Mouse (Mus musculus) CH12.LX (cell line): ENCODE measurements around the gene Slc16a3. TPM values are rescaled to one million over a fixed set of nuclear protein-coding genes. Genes with fewer than 3 reads are reported as not detected.

ENCODE experiments used
- DNase-seq: peaks from one replicate; pipeline ENCODE4 v3.0.0-alpha.2; 2013; ENCODE audit errors: extremely low read depth
- H3K27ac ChIP-seq: 2 replicates; pipeline ENCODE4 v1.5.1; 2012; ENCODE audit warnings: low read depth, mild to moderate bottlenecking, control low read depth, moderate library complexity; ENCODE audit not compliant: insufficient read depth
- H3K27me3 ChIP-seq: replicated peaks from 2 replicates; pipeline ENCODE3; 2012; ENCODE audit warnings: inconsistent platforms
- H3K36me3 ChIP-seq, 2 experiments: replicated peaks in 1 of 2; 2 replicates each; pipeline versions ENCODE3 to v1.6.1; 2012; ENCODE audit warnings: inconsistent platforms in 1 of 2, low read length in 1 of 2, mild to moderate bottlenecking in 1 of 2, mixed read lengths in 1 of 2, moderate library complexity in 1 of 2; ENCODE audit not compliant: control insufficient read depth in 1 of 2, insufficient read depth in 1 of 2
- H3K4me1 ChIP-seq, 2 experiments: 2 replicates each; pipeline ENCODE4 v1.6.1; 2012; ENCODE audit warnings: inconsistent platforms in 1 of 2, moderate library complexity in 1 of 2; ENCODE audit not compliant: insufficient read depth in 2 of 2, control insufficient read depth in 1 of 2
- H3K4me2 ChIP-seq: 2 replicates; pipeline ENCODE4 v1.6.1; 2012; ENCODE audit warnings: low read depth, mild to moderate bottlenecking, control low read depth; ENCODE audit not compliant: poor library complexity, insufficient read depth, severe bottlenecking
- H3K4me3 ChIP-seq, 3 experiments: fragments of 150-350 bp in 1 of 3; sonication (generic) in 1 of 3; replicated peaks in 1 of 3; 2 replicates each; pipeline versions ENCODE3 to v1.5.1; 2011 to 2012; ENCODE audit warnings: low read depth in 2 of 3, low read length in 2 of 3, mild to moderate bottlenecking in 2 of 3, moderate library complexity in 2 of 3, control low read depth in 1 of 3, improper control_type of control experiment in 1 of 3, inconsistent platforms in 1 of 3, mixed read lengths in 1 of 3; ENCODE audit not compliant: poor library complexity in 1 of 3
- H3K79me2 ChIP-seq: replicated peaks from 2 replicates; pipeline ENCODE4 v1.6.1; 2012; ENCODE audit warnings: mild to moderate bottlenecking, moderate library complexity; ENCODE audit not compliant: control insufficient read depth, poor library complexity, insufficient read depth, severe bottlenecking; ENCODE audit errors: extremely low read depth
- H3K9ac ChIP-seq: 2 replicates; pipeline ENCODE4 v1.6.1; 2012; ENCODE audit warnings: low read depth, mild to moderate bottlenecking, control low read depth, moderate library complexity; ENCODE audit not compliant: insufficient read depth
- H3K9me3 ChIP-seq: replicated peaks from 2 replicates; pipeline ENCODE3; 2012; ENCODE audit warnings: low read length, inconsistent platforms, mixed read lengths
- CHD2 ChIP-seq: IDR thresholded peaks from 2 replicates; pipeline ENCODE4 v1.6.1; 2011; ENCODE audit warnings: low read length, improper control_type of control experiment
- E2F4 ChIP-seq: IDR thresholded peaks from 2 replicates; pipeline ENCODE4 v1.6.1; 2011; ENCODE audit warnings: low read depth, low read length, improper control_type of control experiment; ENCODE audit not compliant: insufficient replicate concordance
- HCFC1 ChIP-seq: IDR thresholded peaks from 2 replicates; pipeline ENCODE4 v1.6.1; 2012; ENCODE audit warnings: low read depth, mild to moderate bottlenecking, inconsistent platforms, low read length, improper control_type of control experiment
- IRF4 ChIP-seq: IDR thresholded peaks from 2 replicates; pipeline ENCODE4 v1.6.1; 2014; ENCODE audit warnings: low read depth, mild to moderate bottlenecking, inconsistent platforms, low read length, improper control_type of control experiment
- JUND ChIP-seq: conservative IDR thresholded peaks from 2 replicates; pipeline ENCODE4 v1.6.1; 2011; ENCODE audit warnings: low read depth, low read length, improper control_type of control experiment
- MAFK ChIP-seq: IDR thresholded peaks from 2 replicates; pipeline ENCODE4 v1.6.1; 2011; ENCODE audit warnings: low read length, improper control_type of control experiment; ENCODE audit not compliant: insufficient replicate concordance
- MAX ChIP-seq: IDR thresholded peaks from 2 replicates; pipeline ENCODE4 v1.6.1; 2011; ENCODE audit warnings: low read length, improper control_type of control experiment
- MAZ ChIP-seq: IDR thresholded peaks from 2 replicates; pipeline ENCODE4 v1.6.1; 2012; ENCODE audit warnings: low read depth, mild to moderate bottlenecking, inconsistent platforms, low read length, improper control_type of control experiment, moderate library complexity
- MYC ChIP-seq: IDR thresholded peaks from 2 replicates; pipeline ENCODE4 v1.6.1; 2011; ENCODE audit warnings: low read depth, mild to moderate bottlenecking, improper control_type of control experiment, low read length
- PAX5 ChIP-seq: IDR thresholded peaks from 2 replicates; pipeline ENCODE4 v1.6.1; 2012; ENCODE audit warnings: low read length, inconsistent platforms, mixed read lengths
- POLR2A ChIP-seq: IDR thresholded peaks from 2 replicates; pipeline ENCODE4 v1.6.1; 2011; ENCODE audit warnings: low read depth, mild to moderate bottlenecking, improper control_type of control experiment, low read length
- RAD21 ChIP-seq: IDR thresholded peaks from 2 replicates; pipeline ENCODE4 v1.6.1; 2011; ENCODE audit warnings: low read depth, mild to moderate bottlenecking, low read length, improper control_type of control experiment, moderate library complexity
- SIN3A ChIP-seq: IDR thresholded peaks from 2 replicates; pipeline ENCODE4 v1.6.1; 2012; ENCODE audit warnings: low read length, improper control_type of control experiment, inconsistent platforms
- SMC3 ChIP-seq: IDR thresholded peaks from 2 replicates; pipeline ENCODE4 v1.6.1; 2011; ENCODE audit warnings: low read depth, low read length, improper control_type of control experiment
- TBP ChIP-seq: conservative IDR thresholded peaks from 2 replicates; pipeline ENCODE4 v1.6.1; 2011; ENCODE audit warnings: low read depth, low read length, improper control_type of control experiment
- TCF12 ChIP-seq: IDR thresholded peaks from 2 replicates; pipeline ENCODE4 v1.6.1; 2014; ENCODE audit warnings: low read depth, mild to moderate bottlenecking, inconsistent platforms, low read length, improper control_type of control experiment
- UBTF ChIP-seq: IDR thresholded peaks from 2 replicates; pipeline ENCODE4 v1.6.1; 2012; ENCODE audit warnings: low read depth, mild to moderate bottlenecking, inconsistent platforms, low read length, improper control_type of control experiment, moderate library complexity
- USF1 ChIP-seq: IDR thresholded peaks from 2 replicates; pipeline ENCODE4 v1.6.1; 2014; ENCODE audit warnings: low read depth, mild to moderate bottlenecking, inconsistent platforms, low read length, improper control_type of control experiment
- ZC3H11A ChIP-seq: IDR thresholded peaks from 2 replicates; pipeline ENCODE4 v1.6.1; 2012; ENCODE audit warnings: low read depth, mild to moderate bottlenecking, inconsistent platforms, low read length, improper control_type of control experiment
- ZKSCAN1 ChIP-seq: IDR thresholded peaks from 2 replicates; pipeline ENCODE4 v1.6.1; 2012; ENCODE audit warnings: low read depth, inconsistent platforms, low read length, improper control_type of control experiment, borderline replicate concordance
- ZMIZ1 ChIP-seq: IDR thresholded peaks from 2 replicates; pipeline ENCODE4 v1.6.1; 2012; ENCODE audit warnings: low read depth, mild to moderate bottlenecking, inconsistent platforms, low read length, improper control_type of control experiment
- ZNF384 ChIP-seq: IDR thresholded peaks from 2 replicates; pipeline ENCODE4 v1.6.1; 2012; ENCODE audit warnings: low read depth, low read length, improper control_type of control experiment, inconsistent platforms
- dilution Hi-C: fragments of 300-500 bp; cut with MboI; formaldehyde crosslinking; loops from 2 replicates; pipeline ENCODE4 v1.14.3; 2020; ENCODE audit warnings: low sequenced_read_pairs; ENCODE audit not compliant: extremely low pct_unique_long_range_greater_than_20kb, extremely low pct_ligation_motif_present
- in situ Hi-C: fragments of 300-500 bp; cut with MboI; formaldehyde crosslinking; loops from 3 replicates; pipeline ENCODE4 v1.14.3; 2019; ENCODE audit warnings: low sequenced_read_pairs, low pct_ligation_motif_present, low pct_unique_long_range_greater_than_20kb, mixed read lengths
- polyA plus RNA-seq: library from polyadenylated mRNA; unstranded; fragments of >175 nt; gene quantifications from 2 replicates; pipeline ENCODE4 v1.2.1, GENCODE M21; 2012; ENCODE audit warnings: low read depth; ENCODE audit not compliant: insufficient read length
- total RNA-seq, 2 experiments: library from RNA; depleted of rRNA; stranded (reverse); fragments of 300-350 nt in 1 of 2; fragments of >200 nt in 1 of 2; gene quantifications; 2 replicates each; pipeline ENCODE4 v1.2.3; 2012 to 2014

Gene Slc16a3
- total and polyA plus RNA-seq, 3 experiments, result 9.7 to 388 (median 130) TPM

- in situ Hi-C loops (no loop called here), dilution Hi-C loops (no loop called here)
- no peak overlapping the region for H3K27ac ChIP-seq
- no peak for DNase-seq
- H3K36me3 ChIP-seq, result peaks cover 84 to 100% of the 10 kb centered on the region in 2 experiments
- H3K9me3 ChIP-seq, result no peaks in the 10 kb centered on the region
- H3K79me2 ChIP-seq, result no peaks in the 10 kb centered on the region
- no peak overlapping the region for H3K4me3 ChIP-seq
- no peak for TF ChIP-seq RAD21
- TF ChIP-seq ZKSCAN1, result no peak
- no peak for TF ChIP-seq IRF4
- TF ChIP-seq ZC3H11A, result no peak
- no peak for TF ChIP-seq MAFK
- TF ChIP-seq MYC, result no peak
- TF ChIP-seq USF1, result no peak
- peak; percentile 34; the same call in 1 of the 2 replicates for TF ChIP-seq POLR2A
- no peak for TF ChIP-seq TBP
- TF ChIP-seq, all 38 proteins: peak for 1
- H3K4me1 ChIP-seq, result no peaks in the 10 kb centered on the region
- no peak overlapping the region for H3K4me2 ChIP-seq
- H3K9ac ChIP-seq, result no peak overlapping the region
- no peaks in the 10 kb centered on the region for H3K27me3 ChIP-seq
Observed at GRCm38 (mm10) chr11:120962909-120963308, 14.6 kb downstream of the Slc16a3 start.

GRCm38 (mm10) chr11:120964195-120965157, 16.2 kb downstream of the Slc16a3 start:
- H3K27me3 ChIP-seq, result no peaks in the 10 kb centered on the region
- in situ Hi-C loops (no loop called here), dilution Hi-C loops (no loop called here)
- no peak for TF ChIP-seq USF1
- no peak for TF ChIP-seq ZNF384
- TF ChIP-seq MAZ, result no peak
- no peak for TF ChIP-seq JUND
- TF ChIP-seq ZMIZ1, result no peak
- TF ChIP-seq IRF4, result no peak
- TF ChIP-seq SIN3A, result no peak
- no peak for TF ChIP-seq TCF12
- no peak for TF ChIP-seq E2F4
- no peak for TF ChIP-seq SMC3
- TF ChIP-seq TBP, result no peak
- no peak for TF ChIP-seq PAX5
- TF ChIP-seq HCFC1, result no peak
- TF ChIP-seq CHD2, result no peak
- TF ChIP-seq UBTF, result no peak
- TF ChIP-seq MAX, result no peak
- H3K4me3 ChIP-seq, result no peak overlapping the region
- H3K4me1 ChIP-seq, result no peaks in the 10 kb centered on the region
- H3K9ac ChIP-seq, result no peak overlapping the region
- no peak for DNase-seq
- peaks cover 82 to 100% of the 10 kb centered on the region in 2 experiments for H3K36me3 ChIP-seq
- no peaks in the 10 kb centered on the region for H3K9me3 ChIP-seq
- no peak overlapping the region for H3K27ac ChIP-seq
- H3K79me2 ChIP-seq, result 0 out of 2 replicates have a peak, but pooled peaks cover 3% of the 10 kb centered on the region
- no peak overlapping the region for H3K4me2 ChIP-seq
